In the genomic region with DNA sequence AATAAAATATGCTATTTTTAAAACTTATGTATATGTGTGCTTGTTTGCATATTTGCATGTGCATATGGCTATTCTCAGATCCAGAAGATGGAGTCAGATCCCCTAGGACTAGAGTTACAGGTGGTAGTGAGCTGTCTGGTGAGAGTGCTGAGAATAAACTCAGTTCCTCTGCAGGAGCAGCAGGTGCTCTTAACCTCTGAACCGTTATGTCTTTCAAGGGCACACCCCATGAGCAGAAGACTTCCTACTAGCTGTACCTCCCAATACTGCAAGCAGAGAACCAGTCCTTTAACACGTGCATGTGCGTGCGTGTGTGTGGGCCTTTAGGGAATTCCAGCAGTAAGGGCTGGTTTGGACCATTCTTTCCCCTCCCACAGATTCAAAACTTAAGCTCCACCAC, we compare ENCODE assay signal across 21 mouse cellular contexts.
DNase-seq lines count a peak whose midpoint lies in the region; ATAC-seq lines count a peak whose summit lies in the region.
"Had no signal": no experiment of that assay in that cellular context is flagged by ENCODE, and none has a peak within 500 bp of the region (broad histone marks: within the 10 kb centered on the region; RNA-seq: fewer than 3 reads in every experiment).

No protein-coding gene starts in this region.

- DNase-seq in heart, adult 11 months: peak; percentile 11
- DNase-seq in heart, adult 18-20 months: no peak
- DNase-seq in A20 (ENCODE audit: low read depth, low spot score): peak; percentile 58
- peak; percentile 67 for DNase-seq in splenic B cell, adult 2 months (ENCODE audit: low read depth, low spot score)
- no peak for DNase-seq in hindbrain, embryonic 14.5 days (ENCODE audit: low spot score)
- DNase-seq: adrenal gland, adult 2 months; adrenal gland, postnatal 10 days; adrenal gland, postnatal 25 days; cerebellum, adult 11 months; cerebellum, adult 18-20 months; cerebellum, adult 8-10 months; cerebellum, adult 9-11 months; cerebellum, postnatal 14 days; cerebellum, postnatal 36 days; embryo, embryonic 11 days; forebrain, postnatal 0 days had no signal

- no peak overlapping the region for H3K4me2 ChIP-seq in hindbrain, embryonic 14.5 days (replicated peaks)
- H3K4me2 ChIP-seq: embryonic facial prominence, embryonic 15.5 days; forebrain, embryonic 13.5 days; forebrain, embryonic 15.5 days had no signal

- no peak overlapping the region for H3K27ac ChIP-seq in hindbrain, embryonic 14.5 days
- H3K27ac ChIP-seq: embryonic facial prominence, embryonic 15.5 days; forebrain, embryonic 13.5 days; forebrain, embryonic 15.5 days had no signal

- ATAC-seq in hindbrain, embryonic 14.5 days (ENCODE audit: low FRiP score): no peak
- ATAC-seq: forebrain, embryonic 13.5 days; forebrain, embryonic 15.5 days; forebrain, postnatal 0 days had no signal

- H3K36me3 ChIP-seq in splenic B cell, adult 2 months (ENCODE audit: control insufficient read depth, insufficient read depth, low read length, poor library complexity, severe bottlenecking): no peaks in the 10 kb centered on the region
- H3K36me3 ChIP-seq in hindbrain, embryonic 14.5 days (replicated peaks; ENCODE audit: control insufficient read depth, insufficient read depth): no peaks in the 10 kb centered on the region
- H3K36me3 ChIP-seq: embryonic facial prominence, embryonic 13.5 days; embryonic facial prominence, embryonic 15.5 days; forebrain, embryonic 15.5 days had no signal

- H3K4me1 ChIP-seq in hindbrain, embryonic 14.5 days (replicated peaks; ENCODE audit: control insufficient read depth, insufficient read depth, low read length): peaks cover 2% of the 10 kb centered on the region; the same call in 1 of the 2 replicates

- H3K9me3 ChIP-seq in hindbrain, embryonic 14.5 days (ENCODE audit: control insufficient read depth, low read length): no peaks in the 10 kb centered on the region
- H3K9me3 ChIP-seq: embryonic facial prominence, embryonic 13.5 days; embryonic facial prominence, embryonic 15.5 days; forebrain, embryonic 13.5 days; forebrain, embryonic 15.5 days had no signal

- H3K4me3 ChIP-seq in hindbrain, embryonic 14.5 days (replicated peaks; ENCODE audit: low read length): no peak overlapping the region
- H3K4me3 ChIP-seq: embryonic facial prominence, embryonic 13.5 days; embryonic facial prominence, embryonic 15.5 days; erythroblast, embryonic 14.5 days; forebrain, embryonic 13.5 days; forebrain, embryonic 15.5 days had no signal

- H3K27me3 ChIP-seq in splenic B cell, adult 2 months (ENCODE audit: control insufficient read depth, insufficient read depth, low read length, poor library complexity, severe bottlenecking): no peaks in the 10 kb centered on the region
- no peaks in the 10 kb centered on the region for H3K27me3 ChIP-seq in hindbrain, embryonic 14.5 days (ENCODE audit: control insufficient read depth, insufficient read depth, low read length)
- H3K27me3 ChIP-seq: embryonic facial prominence, embryonic 13.5 days; embryonic facial prominence, embryonic 15.5 days; forebrain, embryonic 13.5 days; forebrain, embryonic 15.5 days had no signal

- H3K9ac ChIP-seq in hindbrain, embryonic 14.5 days: no peak overlapping the region
- H3K9ac ChIP-seq: embryonic facial prominence, embryonic 13.5 days; embryonic facial prominence, embryonic 15.5 days; forebrain, embryonic 13.5 days; forebrain, embryonic 15.5 days; forebrain, postnatal 0 days had no signal

- WGBS in hindbrain, embryonic 14.5 days: 88% methylated on average over 4 of the region's 4 CpGs

Comparison
In these comparisons a context has a peak if more than half of its experiments do, and no peak if none do; other contexts are left out.
1. DNase-seq: peak in heart, adult 11 months (single experiment), A20 (single experiment) and splenic B cell, adult 2 months (single experiment); none in heart, adult 18-20 months (0 of 2) and hindbrain, embryonic 14.5 days (single experiment).